Mouse (Mus musculus) kidney, adult 9 months (tissue): ENCODE measurements around the gene Cav3.

Experiments used
- DNase-seq: peaks from one replicate; pipeline ENCODE4 v3.0.0; 2022

Gene Cav3

DNA sequence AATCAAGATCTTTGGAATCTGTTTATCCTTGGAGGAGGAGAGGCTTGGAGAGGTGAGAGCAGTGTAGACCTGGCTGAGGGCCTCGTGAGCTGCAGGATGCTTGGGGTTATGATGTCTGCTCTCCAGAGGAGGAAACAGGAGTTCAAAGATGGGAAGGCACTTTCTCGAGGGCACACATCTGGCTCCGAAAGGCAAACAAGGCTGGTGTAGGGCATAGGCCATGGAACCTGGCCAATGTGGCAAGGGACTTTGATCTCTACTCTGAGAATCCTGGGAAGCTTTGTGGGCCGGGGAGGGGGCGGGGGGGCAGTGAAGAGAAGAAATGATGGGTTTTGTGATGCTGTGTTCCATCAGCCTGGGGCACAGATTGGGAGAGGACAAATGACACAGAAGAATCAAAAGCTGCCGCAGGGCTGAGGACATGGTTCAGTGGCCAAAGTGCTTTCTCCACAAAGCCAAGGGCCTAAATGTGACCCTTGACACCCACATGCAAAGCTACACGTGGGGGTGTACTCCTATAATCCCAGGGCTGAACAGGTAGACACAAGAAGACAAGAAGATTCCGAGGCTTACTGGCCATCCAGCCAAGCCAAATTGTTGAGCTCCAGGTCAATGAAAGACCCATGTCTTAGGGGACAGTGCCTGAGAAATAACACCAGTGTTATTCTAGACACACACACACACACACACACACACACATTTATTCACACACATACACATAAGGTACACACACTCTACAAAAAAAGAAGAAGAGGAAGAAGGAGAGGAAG lies 37.2 kb downstream of the Cav3 start:
- DNase-seq = peak; percentile 86

DNA sequence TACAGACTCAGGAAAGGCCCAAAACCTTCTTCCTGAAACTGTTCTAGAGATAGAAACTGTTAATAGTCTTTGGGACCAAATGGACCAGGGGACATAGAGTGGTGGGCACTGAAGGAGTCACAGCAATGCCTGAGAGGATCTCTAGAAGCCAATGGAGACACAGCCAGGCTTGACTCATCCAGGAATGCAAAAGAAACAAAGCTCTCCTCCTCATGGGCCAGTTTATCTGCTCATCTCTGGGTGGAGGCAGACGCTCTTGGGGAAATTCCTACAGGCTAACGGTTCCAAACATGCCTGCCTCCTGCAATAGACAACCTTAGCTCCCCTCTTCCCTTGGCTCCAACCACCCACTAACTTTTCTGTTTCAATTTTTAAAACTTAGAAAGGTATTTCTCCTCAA lies 38.2 kb downstream of the Cav3 start:
- DNase-seq = no peak

DNA sequence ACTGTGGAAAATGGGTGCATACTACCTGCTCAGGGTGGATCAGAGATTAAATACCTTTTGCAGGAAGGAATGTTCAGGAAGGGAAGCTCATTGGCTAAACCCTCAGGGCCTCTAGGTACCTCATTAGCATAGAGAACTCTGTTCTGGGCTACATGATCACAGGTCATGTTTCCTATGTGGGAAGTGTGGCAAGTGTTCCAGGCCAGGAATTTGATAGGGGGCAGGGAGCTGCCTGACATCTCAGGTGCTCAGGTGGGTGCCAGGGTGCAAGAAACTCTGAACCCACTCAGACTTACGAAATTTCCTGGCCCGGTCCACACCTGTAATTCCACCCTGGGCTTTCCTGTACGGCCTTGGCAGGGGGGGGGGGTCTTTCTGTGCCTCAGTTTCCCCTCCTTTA lies 39.4 kb downstream of the Cav3 start:
- no peak for DNase-seq

DNA sequence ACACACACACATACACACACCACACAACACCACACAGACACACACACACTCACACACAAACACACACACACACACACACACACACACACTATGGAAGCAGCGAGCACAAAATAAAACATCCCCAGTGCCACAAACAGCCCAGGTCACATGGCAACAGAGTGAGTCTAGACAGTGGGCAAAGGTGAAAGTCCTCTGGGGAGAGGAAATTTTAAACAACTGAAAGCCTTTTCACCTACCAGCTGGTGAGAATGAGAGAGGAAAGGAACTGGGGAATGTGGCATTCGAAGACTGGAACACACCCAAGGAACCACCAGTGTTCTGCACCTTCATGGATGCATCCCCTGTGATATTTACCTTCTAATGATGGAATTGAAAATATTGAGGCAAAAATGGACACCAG lies 40.2 kb downstream of the Cav3 start:
- peak; percentile 81 for DNase-seq

DNA sequence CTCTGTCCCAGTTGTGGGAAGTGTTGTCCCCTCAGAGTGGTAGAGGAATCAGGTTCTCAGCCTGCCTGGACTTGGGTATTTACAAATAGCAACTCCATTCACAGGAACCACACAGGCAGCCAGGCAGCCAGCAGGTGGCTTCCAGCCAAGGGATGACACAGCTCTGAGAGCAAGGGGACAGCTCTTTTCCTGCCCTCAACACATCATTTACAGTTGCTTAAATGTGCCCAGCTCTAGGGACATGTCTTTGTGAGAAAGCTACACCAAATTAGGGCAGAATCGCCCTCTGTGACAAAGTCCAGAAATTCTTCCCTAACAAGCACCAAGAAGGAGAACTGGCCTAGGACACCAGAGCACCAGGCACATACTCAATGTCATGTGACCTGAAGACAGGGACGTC lies 41.9 kb downstream of the Cav3 start:
- peak; percentile 55 for DNase-seq

DNA sequence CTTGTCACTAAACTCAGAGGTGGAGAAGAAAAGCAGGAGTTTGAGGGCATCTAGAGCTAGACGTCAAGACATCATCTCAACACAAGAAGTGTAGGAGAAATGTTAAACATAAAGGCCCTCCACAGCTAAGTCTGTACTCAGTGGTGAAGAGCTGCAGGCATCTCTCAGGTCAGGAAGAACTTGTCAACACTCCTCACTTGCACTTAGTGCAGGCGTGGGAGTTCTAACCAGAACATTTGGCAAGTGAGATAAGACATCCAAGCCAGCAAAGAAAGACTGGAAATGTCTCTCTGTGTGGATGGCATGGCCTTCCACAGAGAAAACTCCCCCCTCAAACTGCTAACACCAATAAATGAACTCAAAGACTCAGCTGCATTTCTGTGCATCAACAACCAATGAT lies 48.3 kb downstream of the Cav3 start:
- DNase-seq = no peak

DNA sequence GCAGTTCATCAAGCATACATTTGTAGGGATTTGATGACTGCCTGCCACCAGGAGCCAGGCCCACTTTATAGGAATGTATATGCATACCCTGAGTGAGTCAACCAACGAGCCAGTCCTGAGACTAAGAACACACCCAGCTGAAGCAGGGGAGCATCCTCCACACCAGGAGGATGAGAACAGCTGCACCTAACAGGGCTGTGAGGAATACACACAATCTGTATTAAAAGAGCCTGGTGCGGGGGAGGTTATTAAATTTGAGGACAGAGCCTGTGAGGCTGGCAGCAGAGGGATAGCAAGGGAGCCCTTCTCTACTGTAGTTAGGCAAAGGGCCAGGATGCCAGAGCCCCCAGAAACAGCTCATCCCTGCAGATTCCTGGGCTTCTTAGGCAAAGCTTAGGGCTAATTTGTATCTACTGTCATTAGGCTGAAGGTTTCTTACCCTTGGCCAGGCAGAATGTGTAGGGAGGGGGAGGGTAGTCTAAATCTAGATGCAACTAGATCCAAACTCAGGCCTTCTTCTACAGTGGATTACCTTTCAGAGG lies 50.4 kb downstream of the Cav3 start:
- DNase-seq = no peak

DNA sequence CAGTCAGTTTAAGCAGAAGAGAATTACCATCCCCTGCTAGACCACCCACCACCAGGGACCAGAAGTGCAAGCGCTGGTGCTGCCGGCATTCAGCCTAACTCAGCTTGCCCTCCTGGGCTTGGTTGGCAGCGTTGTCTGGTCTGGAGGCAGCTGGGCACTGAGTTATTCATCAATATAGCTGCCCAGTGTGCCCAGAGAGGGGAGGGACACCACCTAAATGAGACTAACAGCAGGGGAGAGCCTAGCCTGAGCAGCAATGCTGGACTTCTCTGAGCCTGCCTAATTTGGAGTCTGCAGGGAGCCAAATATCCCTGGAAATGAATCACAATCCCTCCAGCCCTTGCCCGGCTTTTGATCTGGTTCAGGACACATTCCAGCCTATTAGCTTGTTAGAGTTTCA lies 51.0 kb downstream of the Cav3 start:
- no peak for DNase-seq

DNA sequence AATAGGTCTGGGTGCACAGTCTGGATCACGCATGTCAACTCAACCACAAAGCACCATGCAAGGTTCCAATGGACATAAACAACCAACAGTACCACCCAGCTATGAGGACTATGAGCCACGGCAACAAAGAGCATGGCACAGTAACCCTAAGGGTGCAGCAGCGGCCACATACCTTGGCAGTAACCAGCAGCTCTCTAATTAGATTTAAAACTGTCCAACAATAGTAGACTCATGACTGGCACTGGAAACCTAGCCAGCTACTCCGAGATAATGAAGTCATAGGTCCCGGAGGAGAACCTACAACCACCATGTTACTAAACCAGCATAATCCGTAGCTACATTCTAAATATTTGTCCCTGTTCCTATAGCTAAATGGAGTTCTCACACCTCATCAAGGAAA lies 55.3 kb downstream of the Cav3 start:
- DNase-seq = no peak

DNA sequence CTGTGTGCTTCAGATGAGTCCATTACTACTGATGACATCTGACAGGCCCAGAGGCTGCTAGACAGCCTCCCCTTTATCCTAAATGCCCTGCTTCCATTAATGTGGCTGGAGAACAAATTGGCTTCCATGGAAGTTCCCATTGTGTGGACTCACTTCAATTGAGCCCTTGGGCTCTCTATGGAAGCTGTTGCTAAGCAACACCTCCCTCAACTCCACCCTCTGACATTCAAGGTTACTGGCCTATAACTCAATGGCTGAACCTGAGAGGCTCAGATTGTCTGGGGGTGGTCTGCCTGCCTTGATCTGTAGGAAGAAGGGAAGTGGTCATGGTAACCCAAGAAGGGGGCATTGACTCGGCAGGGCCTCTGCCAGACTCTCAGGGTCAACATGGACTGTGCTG lies 57.2 kb downstream of the Cav3 start:
- DNase-seq = no peak

DNA sequence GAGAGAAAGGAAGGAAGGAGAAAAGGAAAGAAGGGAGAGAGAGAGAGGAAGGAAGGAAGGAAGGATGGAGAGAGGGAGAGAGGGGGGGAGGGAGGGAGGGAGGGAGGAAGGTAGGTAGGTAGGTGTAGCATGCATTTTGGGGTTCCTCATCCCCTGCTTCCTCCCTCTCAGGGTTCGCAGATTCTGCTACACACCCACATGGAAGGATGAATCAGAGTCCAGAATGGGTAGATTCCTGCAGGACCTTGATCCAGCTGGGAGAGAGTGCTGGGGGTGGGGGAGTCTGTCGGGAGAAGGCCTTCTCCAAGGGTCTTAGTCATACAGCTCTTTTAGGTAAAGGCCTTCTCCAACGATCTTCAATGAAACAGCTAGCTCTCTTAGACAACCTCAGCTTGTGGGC lies 58.3 kb downstream of the Cav3 start:
- no peak for DNase-seq

DNA sequence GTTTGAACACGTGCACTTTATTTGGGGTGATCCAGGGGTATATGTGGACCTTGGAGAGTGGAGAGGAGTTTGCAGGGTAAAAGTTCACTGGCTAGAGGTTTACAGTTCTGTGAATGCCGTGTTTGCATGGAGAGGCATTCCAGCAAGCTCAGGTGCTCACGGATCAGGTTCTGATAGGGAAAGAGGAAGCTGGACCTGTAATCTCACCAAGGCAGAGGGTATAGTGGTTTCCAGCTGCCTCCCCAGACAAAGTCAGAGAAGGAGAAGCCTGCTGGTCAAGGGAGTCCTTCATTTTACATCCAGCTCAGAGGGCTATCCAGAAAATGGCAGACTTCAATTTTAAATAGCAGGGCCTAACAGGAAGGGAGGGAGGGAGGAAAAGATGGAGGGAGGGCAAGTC lies 58.7 kb downstream of the Cav3 start:
- no peak for DNase-seq
